Mouse (Mus musculus): ENCODE measurements around the gene Ccdc181.
A peak's percentile ranks its signal among the peaks of the same experiment; 100 is the strongest.

Gene Ccdc181

DNA sequence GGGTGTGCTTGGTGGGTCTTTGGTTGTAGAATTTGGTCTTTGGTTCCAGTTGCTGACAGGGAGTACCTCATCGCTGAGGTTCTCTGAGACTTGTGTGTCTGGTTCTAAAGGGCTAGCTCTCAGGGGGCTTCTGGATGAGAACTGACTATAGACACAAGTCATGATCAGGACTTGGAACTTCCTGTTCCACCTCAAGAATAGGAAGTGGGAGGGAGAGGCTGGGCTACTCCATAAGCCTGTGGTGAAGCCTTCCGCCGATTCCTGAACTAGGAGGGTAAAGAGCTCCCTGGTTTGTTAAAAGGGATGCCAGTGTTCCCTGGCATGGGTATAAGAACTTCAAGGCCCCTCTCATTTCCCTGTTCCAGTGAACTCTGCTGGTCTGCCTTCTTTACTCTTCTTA, 8.6 kb downstream of the Ccdc181 start:
- DNase-seq (ENCODE audit: extremely low spot score, low spot score) = no peak

GRCm38 (mm10) chr1:164287406-164287805, 12.0 kb downstream of the Ccdc181 start:
- DNase-seq (ENCODE audit: extremely low spot score, low spot score) = no peak

DNA sequence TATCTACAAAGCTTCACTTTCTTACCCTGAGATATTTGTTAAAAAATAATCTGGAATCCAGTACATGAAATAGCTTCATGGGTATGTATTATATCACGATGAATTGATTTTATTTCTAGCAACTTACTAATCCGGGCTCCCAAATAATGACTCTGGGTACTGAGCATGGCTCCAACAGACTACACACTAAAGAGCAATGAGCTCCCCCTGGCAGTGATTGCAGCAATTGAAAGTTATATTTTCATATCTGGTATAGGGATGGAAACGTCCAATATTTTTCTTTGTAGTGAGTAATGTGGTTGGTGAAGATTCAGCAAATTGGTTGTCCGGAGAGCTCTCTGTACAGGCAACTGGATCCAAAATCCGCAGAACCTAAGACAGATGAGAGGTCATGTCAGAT, 16.7 kb downstream of the Ccdc181 start:
- DNase-seq (ENCODE audit: extremely low spot score, low spot score) = no peak

DNA sequence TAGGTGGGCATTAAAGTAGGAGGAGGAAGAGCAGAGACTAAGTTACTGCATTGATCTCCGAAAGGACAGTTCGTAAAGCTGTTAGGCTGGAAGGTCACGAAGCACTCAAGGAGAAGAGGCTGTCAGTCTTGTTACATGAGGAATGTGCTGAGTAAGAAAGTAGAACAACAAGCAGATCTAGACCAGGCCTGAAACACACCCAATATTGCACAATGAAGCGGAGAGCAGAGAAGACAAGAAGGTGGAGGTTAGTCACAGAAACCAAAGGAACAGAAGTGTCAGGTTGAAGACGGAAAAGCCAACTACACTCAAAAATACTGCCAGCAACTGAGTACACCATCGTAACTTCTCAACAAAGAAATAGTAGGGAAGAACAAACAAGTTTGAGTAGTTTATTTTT, 18.7 kb downstream of the Ccdc181 start:
- no peak for DNase-seq (ENCODE audit: extremely low spot score, low spot score)

DNA sequence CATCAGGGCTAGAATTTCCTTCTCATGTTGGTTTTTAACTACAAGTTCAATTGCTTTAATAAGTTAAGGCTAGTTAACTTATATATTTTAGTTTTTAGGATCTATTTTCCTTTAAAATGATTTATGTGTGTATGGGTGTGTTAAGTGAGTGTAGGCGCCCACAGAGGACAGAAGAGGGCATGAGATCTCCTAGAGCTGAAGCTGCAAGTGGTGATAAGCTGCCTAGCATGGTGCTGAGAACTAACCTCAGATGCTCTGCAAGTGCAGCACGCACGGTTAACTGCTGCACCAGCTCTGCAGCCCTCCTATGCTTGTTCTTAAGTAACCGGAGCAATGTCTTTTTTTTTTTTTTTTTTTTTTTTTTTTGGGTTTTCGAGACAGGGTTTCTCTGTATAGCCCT, 21.1 kb downstream of the Ccdc181 start:
- DNase-seq (ENCODE audit: extremely low spot score, low spot score) = no peak

DNA sequence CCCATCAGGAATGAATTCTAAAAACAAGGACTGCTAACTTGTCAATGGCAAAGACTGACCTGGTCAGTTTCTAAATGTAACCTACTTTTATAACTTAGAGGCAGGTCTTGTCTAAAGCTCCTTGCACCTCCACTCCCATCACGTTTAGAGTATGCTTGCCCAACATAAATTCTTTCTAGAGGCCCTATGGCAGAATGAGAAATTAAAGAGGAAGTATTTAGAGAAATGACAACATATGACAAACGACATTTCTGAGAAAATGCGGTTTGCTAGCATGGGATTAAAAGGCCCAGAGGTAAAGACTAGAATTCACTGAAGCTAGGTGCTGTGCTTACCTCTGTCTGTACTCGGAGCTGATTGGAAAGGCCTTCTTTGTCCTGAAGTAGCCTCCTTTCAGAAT, 26.6 kb downstream of the Ccdc181 start:
- DNase-seq (ENCODE audit: extremely low spot score, low spot score) = no peak

DNA sequence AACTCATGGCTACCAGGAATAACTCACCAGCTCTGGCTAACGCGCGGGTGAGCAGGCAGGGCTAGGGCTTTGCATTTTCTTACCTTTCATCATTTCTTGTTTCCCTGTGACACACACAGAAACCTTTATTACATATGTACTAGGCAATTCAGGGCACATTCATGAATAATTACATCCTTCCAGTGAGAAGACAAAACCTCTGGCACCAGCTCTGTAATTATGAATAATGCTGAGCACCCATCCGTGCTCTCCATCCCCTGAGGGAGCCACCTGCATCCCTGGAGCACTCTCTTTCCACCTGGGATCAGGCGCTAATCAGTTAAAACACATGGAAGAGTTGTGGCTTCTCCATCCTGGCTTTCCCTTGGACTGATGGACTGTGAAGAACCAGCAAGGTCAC, 28.4 kb downstream of the Ccdc181 start, which contains the start of gene Nme7:
Gene Nme7, plus strand, starts transcription at position 301 of the 400 bp plus-strand sequence.
- no peak for DNase-seq (ENCODE audit: extremely low spot score, low spot score)

DNA sequence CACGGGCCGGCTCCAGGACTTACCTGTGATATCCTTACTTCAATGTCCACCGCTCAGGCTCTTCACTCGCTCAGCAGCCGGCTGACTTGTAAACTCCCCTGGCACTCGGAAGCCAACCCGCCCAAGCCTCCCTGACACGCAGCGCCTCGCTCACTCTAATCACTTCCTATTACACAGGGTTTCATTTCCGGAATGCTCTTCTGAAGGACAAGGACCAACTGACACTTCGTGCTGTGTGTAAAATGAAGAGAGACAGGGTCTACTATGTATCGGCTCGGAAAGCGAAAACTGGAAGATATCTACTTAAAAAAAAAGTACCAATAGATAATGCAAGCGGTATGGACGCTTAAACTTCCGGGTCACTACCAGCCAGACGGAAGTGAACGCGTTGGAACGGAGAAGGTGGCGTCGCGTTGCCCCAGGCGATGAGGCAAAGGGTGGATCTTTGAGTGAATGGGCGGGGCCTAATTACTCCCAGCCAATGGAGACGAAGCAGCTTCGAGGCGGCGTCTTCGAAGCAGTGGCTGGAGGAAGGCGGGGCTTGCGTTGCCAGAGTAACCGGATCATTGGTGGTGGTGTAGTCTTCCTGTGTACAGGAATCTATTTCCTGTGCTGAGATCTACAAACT, 31.9 kb downstream of the Ccdc181 start, which contains the start of gene Blzf1:
Gene Blzf1, minus strand, starts transcription at position 366 of the 628 bp plus-strand sequence.
- peak; percentile 97 for DNase-seq (ENCODE audit: extremely low spot score, low spot score)

DNA sequence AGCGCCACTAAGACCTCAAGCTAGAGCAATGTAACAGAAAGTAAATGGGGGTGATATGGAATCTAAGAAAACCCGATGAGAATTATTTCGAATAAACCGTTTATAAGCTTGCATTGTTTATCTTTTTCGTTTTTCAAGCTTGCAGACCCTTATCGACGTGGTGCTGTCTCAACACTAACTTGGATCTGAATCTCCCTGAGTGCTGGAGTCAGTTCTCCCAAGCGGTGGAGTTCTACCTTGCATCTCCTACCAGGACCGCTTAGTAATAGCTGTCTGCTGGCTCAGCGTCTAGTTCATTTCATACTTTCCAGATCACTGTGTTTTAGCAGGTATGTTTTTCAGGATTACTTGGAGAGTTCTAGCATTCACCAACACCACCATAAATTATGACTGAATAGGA, 32.5 kb downstream of the Ccdc181 start:
- DNase-seq (ENCODE audit: extremely low spot score, low spot score) = no peak

GRCm38 (mm10) chr1:164314085-164314484, 38.7 kb downstream of the Ccdc181 start:
- DNase-seq (ENCODE audit: extremely low spot score, low spot score) = no peak

DNA sequence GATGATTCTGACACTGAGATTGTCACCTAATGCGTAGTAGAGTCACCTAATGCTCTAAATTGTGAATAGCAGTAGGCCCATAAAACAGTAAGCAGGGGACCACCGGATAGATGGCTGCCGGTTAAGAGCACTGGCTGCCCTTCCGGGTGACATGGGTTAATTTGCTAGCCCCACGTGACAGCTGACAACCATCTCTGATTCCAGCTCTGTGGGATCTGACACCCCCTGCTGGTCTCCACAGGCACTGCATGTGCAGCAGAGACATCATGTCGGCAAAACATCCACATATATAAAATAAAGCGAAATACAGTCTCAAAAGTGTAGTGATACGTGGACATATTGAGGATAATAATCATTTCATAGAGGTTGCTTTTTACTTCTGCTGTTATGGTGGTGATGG, 39.9 kb downstream of the Ccdc181 start:
- DNase-seq (ENCODE audit: extremely low spot score, low spot score) = peak; percentile 24

DNA sequence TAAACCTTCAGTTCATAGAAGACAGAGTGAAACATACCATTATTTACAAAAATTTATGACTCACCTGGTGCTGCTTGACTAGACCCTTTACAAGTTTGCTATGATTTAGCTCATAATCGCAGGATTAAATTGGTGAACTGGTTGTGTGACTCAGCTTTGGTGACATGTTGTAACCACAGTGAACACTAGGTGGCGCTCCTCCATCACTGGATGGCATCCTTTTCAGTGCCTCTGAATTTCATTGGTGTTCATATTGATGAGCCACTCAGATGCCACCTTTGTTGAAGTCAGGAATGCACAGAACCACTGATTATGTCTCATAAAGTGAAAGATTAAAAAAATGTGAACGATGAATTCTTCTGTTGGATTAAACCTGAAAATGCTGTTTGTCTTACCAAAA, 41.3 kb downstream of the Ccdc181 start:
- peak; percentile 81 for DNase-seq (ENCODE audit: extremely low spot score, low spot score)

- no peak for DNase-seq (ENCODE audit: extremely low spot score, low spot score)
Measured at GRCm38 (mm10) chr1:164317261-164317660, 41.9 kb downstream of the Ccdc181 start.

DNA sequence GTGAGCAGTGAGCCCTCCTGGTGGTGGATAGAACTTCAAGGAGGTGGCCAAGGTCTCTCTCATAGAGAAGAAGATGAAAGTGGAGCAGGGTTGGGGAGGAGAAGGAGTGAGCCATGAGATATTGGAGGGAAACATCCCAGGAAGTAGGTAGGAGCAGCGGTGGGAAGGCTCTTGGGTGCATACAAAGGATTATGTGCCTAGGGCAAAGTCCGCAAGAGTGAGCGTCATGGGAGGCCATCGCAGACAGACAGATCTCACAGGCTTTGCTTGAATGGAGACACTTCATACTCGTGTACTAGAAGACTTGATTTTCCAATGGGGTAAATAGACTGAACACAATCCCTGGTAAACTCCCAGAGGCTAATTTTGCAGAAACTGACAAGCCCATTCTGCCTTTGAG, 43.1 kb downstream of the Ccdc181 start:
- no peak for DNase-seq (ENCODE audit: extremely low spot score, low spot score)

DNA sequence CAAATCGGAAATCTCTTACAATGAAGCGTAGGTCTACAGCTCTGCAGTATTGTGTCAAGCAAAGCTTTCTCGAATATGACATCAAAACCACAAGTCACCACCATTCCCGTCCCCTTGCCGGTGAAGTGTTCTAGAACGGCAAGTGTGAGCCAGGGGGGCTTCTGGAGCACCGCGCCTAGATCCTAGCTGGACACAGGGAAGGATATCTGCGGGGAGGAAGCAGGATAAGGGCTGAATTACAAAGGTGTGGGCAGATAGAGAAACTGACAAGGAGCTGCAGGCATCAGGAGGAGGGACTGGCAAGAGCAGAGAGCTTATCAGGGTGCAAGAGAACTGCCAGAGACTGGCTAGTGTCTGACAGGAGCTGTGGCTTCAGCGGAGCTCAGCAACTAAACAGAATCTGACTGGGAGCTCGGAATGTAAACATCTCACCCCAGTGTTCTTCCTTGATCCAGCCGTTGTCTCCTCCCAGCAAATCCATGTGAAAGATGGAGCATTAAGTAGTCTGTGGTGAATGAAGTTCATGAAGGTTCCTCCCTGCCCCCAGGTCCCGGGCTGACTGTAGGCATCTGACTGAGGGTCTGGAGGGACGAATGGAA, 44.3 kb downstream of the Ccdc181 start:
- DNase-seq (ENCODE audit: extremely low spot score, low spot score) = no peak

DNA sequence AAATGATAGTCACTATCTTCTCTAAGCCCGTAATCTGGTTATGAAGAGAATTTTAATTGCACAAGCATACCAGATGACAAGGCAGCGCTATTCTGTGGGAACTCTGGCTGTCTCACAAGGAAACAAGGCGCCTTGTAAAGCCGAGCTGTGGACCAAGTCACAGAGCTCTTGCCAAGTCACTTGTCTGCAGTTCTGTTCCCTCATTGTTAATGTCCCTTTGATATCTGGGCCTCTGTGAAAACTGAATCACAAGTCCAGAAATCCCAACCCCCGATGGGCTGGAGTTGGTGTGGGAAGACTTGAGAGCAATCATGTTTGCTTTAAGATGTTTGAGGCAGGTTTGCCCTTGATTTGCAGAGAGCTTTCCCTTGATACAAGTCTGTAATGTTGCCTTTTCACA, 45.3 kb downstream of the Ccdc181 start:
- no peak for DNase-seq (ENCODE audit: extremely low spot score, low spot score)

- DNase-seq (ENCODE audit: extremely low spot score, low spot score) = no peak
Measured at GRCm38 (mm10) chr1:164321408-164321807, 46.0 kb downstream of the Ccdc181 start.

DNA sequence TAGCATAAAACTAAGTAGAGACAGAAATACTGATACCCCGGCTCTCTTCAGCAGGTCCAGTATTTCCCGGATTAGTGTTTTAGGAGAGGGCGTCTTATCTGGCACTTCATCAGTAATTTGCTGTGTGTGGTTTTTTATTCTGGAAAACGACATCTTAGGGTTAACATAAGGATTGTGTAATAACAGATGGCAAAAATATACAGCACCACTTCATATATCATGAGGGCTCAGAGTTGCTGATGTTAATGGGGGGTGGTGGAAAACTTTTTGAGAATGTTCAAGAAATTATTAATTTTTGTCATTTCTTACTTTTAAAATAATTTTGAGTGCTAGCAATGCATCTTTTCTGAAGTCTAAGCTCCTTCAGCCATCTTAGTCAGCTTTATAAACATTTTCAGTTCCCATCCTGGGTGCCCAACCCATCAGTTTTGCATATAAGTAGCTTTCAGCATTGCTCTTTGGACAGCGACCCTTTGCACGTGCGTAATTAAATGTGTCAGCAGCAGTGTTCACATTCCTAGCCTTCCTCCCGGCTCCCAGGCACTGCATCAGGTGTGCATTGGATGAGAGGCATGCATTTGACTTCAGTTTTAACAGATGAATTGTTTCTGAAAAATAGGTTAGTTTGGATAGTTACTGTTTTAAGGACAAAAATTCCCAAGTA, 47.7 kb downstream of the Ccdc181 start:
- DNase-seq (ENCODE audit: extremely low spot score, low spot score) = no peak

- DNase-seq (ENCODE audit: extremely low spot score, low spot score) = no peak
Measured at GRCm38 (mm10) chr1:164324221-164324620, 48.8 kb downstream of the Ccdc181 start.

GRCm38 (mm10) chr1:164324878-164325277, 49.5 kb downstream of the Ccdc181 start:
- no peak for DNase-seq (ENCODE audit: extremely low spot score, low spot score)

DNA sequence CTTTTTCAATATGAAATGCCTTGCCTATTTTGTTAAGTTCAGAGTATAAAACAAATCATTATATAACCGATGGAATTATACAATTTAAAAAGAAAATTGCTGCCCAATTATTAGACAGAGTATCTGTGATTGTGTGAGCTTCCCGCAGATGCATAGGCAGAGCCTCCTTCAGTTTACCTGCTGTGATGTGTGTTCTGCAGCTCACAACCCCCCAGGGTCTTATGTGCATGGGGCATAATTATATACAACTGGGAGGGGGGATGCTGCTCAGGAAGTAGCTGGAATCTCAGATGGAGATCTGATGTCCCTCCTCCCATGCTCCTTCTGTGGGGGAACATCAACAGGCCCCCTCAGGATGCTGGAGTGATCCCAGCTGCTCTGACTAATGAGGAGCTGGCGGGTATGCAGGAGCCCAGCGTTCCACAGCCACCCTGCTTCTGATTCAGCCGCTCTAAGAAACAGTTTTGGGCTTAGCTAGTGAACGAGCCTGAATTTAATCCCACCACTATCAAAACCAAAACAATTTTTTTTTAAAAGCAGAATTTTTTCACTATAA, 51.3 kb downstream of the Ccdc181 start:
- DNase-seq (ENCODE audit: extremely low spot score, low spot score) = no peak

DNA sequence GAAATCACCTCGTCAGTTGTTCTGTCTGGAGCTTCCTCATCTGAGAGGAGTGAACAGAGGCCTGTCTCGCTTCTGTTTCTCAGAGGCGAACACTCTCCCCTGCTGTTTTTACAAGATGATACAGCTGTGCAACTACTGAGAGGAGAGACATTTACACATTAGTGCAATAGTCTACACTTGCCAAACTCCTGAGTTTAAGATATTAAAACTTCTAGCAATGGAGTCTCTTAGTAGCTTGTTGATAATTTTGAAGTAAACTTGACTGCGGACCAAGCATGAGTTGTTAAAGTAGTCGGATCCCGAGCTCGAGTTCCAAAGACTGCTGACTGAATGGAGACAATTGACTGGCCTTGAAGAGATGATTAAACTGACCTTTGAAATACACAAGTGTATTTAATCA, 52.4 kb downstream of the Ccdc181 start:
- DNase-seq (ENCODE audit: extremely low spot score, low spot score) = no peak
